Mouse (Mus musculus) intestine, embryonic 16.5 days (tissue): ENCODE data around the gene Car12. TPM values are rescaled to one million over a fixed set of nuclear protein-coding genes. Genes with fewer than 3 reads are reported as not detected.

Experiments
- ATAC-seq: fragments of 200-750 bp; cut with Nextera tagmentation; 2 replicates; pipeline ENCODE4 v1.8.0; 2017; ENCODE audit warnings: moderate TSS enrichment, moderate library complexity
- H3K27ac ChIP-seq: fragments of 300-500 bp; sonication (generic); 2 replicates; pipeline ENCODE4 v1.5.1; 2014; ENCODE audit warnings: mild to moderate bottlenecking, low read length
- H3K27me3 ChIP-seq: fragments of 300-500 bp; sonication (generic); replicated peaks from 2 replicates; pipeline ENCODE4 v1.6.1; 2014; ENCODE audit warnings: low read length, control low read depth, mixed read lengths; ENCODE audit not compliant: control insufficient read depth, insufficient read depth
- H3K36me3 ChIP-seq: fragments of 300-500 bp; sonication (generic); 2 replicates; pipeline ENCODE4 v1.6.1; 2014; ENCODE audit warnings: low read length, control low read depth; ENCODE audit not compliant: control insufficient read depth, insufficient read depth
- H3K4me1 ChIP-seq: fragments of 300-500 bp; sonication (generic); 2 replicates; pipeline ENCODE4 v1.6.1; 2014; ENCODE audit warnings: low read length, control low read depth, mixed read lengths; ENCODE audit not compliant: control insufficient read depth, insufficient read depth
- H3K4me2 ChIP-seq: fragments of 300-500 bp; sonication (generic); 2 replicates; pipeline ENCODE4 v1.6.1; 2014; ENCODE audit warnings: low read depth, low read length, control low read depth
- H3K4me3 ChIP-seq: fragments of 300-500 bp; sonication (generic); 2 replicates; pipeline ENCODE4 v1.5.1; 2014; ENCODE audit warnings: mild to moderate bottlenecking, low read length
- H3K9ac ChIP-seq: fragments of 300-500 bp; sonication (generic); 2 replicates; pipeline ENCODE4 v1.6.1; 2014; ENCODE audit warnings: low read depth, low read length
- H3K9me3 ChIP-seq: fragments of 300-500 bp; sonication (generic); 2 replicates; pipeline ENCODE4 v1.6.1; 2016; ENCODE audit warnings: low read length, control low read depth; ENCODE audit not compliant: control insufficient read depth
- WGBS: fragments of 180-500 bp; shearing (Covaris S2); extraction: QIAGEN DNeasy Blood & Tissue Kit; methylation state at CpG from one replicate; pipeline ENCODE4 v1.1.7; 2014; 5-methylcytosine and 5-hydroxymethylcytosine counted together
- polyA plus RNA-seq: library from polyadenylated mRNA; unstranded; fragments of >200 nt; fragmentation: Nextera tagmentation; extraction: Ambion mirVana; gene quantifications from 2 replicates; pipeline ENCODE4 v1.2.1, GENCODE M21; 2015

Gene Car12
- polyA plus RNA-seq, 1 experiment from 2014 or later = 5.4 TPM

DNA sequence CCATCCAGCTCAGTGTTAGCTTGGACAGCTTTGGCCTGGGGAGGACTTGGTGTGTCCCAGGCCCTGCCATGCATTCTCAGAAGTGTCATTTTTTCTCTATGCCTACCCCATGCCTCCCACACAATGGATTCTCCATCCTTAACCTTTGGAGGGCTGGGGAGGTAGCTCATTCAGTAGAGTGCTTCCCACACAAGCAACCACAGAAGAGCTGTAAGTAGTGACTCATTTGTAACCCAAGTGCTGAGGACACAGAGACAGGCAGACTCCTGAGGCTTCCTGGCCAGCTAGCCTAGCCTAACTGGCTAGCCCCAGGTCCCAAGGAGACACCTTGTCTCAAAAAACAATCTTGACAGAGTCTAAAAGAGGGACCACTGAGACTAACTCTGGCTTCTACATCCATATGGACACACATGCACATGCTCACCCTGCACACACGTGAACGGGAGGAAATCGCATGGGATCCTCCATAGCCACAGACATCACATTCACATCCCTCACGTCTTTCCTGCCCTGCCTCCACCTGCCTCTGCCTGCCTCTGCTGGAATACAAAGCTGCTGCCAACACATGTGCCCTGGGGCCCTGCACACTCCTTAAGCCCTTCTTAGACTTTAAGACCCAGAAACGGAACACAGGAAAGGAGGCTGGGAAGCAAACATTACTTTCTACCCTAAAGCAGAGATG lies 8.8 kb downstream of the Car12 start:
- 82% methylated on average over 5 of the region's 5 CpGs for WGBS
- no peaks in the 10 kb centered on the region for H3K36me3 ChIP-seq
- no peaks in the 10 kb centered on the region for H3K4me1 ChIP-seq
- no peaks in the 10 kb centered on the region for H3K9me3 ChIP-seq
- H3K9ac ChIP-seq = no peak overlapping the region
- 0 out of 2 replicates have a peak overlapping the region, but pooled peaks have one; percentile 8 for H3K27ac ChIP-seq
- ATAC-seq = no peak
- H3K4me2 ChIP-seq = no peak overlapping the region
- H3K27me3 ChIP-seq = no peaks in the 10 kb centered on the region
- H3K4me3 ChIP-seq = no peak overlapping the region

GRCm38 (mm10) chr9:66722869-66723272 lies 9.4 kb downstream of the Car12 start:
- Histone ChIP-seq H3K27me3 (no peaks in the 10 kb centered on the region), H3K9me3 (no peaks in the 10 kb centered on the region), H3K9ac (no peak overlapping the region), H3K4me1 (no peaks in the 10 kb centered on the region), H3K27ac (no peak overlapping the region; the same call in 1 of the 2 replicates), H3K4me2 (no peak overlapping the region), H3K4me3 (no peak overlapping the region), H3K36me3 (no peaks in the 10 kb centered on the region)
- 69% methylated on average over 5 of the region's 5 CpGs for WGBS
- ATAC-seq = no peak

DNA sequence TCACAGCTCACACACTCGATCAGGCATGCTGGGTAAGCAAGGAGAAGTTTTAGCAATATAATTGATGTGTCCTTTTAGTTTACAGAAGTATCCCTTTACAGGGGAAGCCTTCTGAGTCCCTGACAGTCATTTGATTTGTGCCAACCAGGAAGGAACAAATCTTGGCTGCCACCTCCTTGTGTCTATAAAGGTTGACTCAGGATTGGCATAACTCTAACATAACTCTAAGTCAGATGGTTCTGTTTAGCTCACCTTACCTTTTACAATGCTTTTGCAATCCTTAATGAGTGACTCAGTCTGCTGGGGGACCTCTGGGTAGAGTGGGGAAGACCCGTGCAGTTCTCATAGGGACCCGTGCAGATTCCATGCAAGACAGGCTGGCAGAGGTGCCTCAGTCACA lies 12.1 kb downstream of the Car12 start:
- H3K27ac ChIP-seq = no peak overlapping the region
- H3K4me2 ChIP-seq = no peak overlapping the region
- H3K9me3 ChIP-seq = no peaks in the 10 kb centered on the region
- no peak for ATAC-seq
- WGBS = 82% methylated on average over 3 of the region's 3 CpGs
- no peak overlapping the region for H3K9ac ChIP-seq
- H3K4me3 ChIP-seq = no peak overlapping the region
- H3K27me3 ChIP-seq = no peaks in the 10 kb centered on the region
- H3K36me3 ChIP-seq = no peaks in the 10 kb centered on the region
- no peaks in the 10 kb centered on the region for H3K4me1 ChIP-seq

DNA sequence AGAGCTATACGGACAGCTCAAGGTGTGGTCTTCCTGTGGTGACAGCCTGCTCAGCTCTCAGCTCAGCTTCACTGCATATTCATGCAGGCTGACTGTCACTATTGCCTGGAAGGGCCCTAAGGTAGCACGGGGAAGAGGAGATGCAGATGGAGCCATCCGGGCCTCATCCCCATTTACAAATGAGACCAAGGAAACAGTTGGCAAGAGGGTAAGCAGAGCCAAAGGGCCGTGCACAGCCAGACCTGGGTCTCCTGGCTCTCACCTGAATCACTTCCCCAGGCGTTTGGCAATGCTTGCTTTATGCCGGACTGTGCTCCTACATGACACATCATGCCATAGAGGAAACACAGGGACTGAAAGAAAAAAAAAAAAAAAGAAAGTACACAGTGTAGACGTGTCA lies 13.8 kb downstream of the Car12 start:
- Histone ChIP-seq H3K27me3 (no peaks in the 10 kb centered on the region), H3K9me3 (no peaks in the 10 kb centered on the region), H3K4me1 (no peaks in the 10 kb centered on the region), H3K4me2 (no peak overlapping the region), H3K9ac (no peak overlapping the region), H3K27ac (no peak overlapping the region), H3K4me3 (no peak overlapping the region), H3K36me3 (no peaks in the 10 kb centered on the region)
- no peak for ATAC-seq
- 67% methylated on average over 7 of the region's 7 CpGs for WGBS

- H3K9me3 ChIP-seq = no peaks in the 10 kb centered on the region
- no peak overlapping the region for H3K9ac ChIP-seq
- H3K4me3 ChIP-seq = no peak overlapping the region
- no peak overlapping the region for H3K4me2 ChIP-seq
- ATAC-seq = no peak
- whole genome bisulfite sequencing = 68% methylated on average over 3 of the region's 3 CpGs
- peaks cover 18% of the 10 kb centered on the region; the same call in 1 of the 2 replicates for H3K4me1 ChIP-seq
- H3K27me3 ChIP-seq = no peaks in the 10 kb centered on the region
- no peaks in the 10 kb centered on the region for H3K36me3 ChIP-seq
- no peak overlapping the region for H3K27ac ChIP-seq
Observed at GRCm38 (mm10) chr9:66730556-66730955, 17.1 kb downstream of the Car12 start.

GRCm38 (mm10) chr9:66731284-66731683 lies 17.8 kb downstream of the Car12 start:
- H3K27ac ChIP-seq = no peak overlapping the region
- H3K4me3 ChIP-seq = no peak overlapping the region
- no peaks in the 10 kb centered on the region for H3K9me3 ChIP-seq
- H3K27me3 ChIP-seq = no peaks in the 10 kb centered on the region
- WGBS = 76% methylated on average over 7 of the region's 7 CpGs
- H3K4me2 ChIP-seq = no peak overlapping the region
- no peak for ATAC-seq
- peaks cover 21% of the 10 kb centered on the region; the same call in 1 of the 2 replicates for H3K4me1 ChIP-seq
- H3K9ac ChIP-seq = no peak overlapping the region
- no peaks in the 10 kb centered on the region for H3K36me3 ChIP-seq

DNA sequence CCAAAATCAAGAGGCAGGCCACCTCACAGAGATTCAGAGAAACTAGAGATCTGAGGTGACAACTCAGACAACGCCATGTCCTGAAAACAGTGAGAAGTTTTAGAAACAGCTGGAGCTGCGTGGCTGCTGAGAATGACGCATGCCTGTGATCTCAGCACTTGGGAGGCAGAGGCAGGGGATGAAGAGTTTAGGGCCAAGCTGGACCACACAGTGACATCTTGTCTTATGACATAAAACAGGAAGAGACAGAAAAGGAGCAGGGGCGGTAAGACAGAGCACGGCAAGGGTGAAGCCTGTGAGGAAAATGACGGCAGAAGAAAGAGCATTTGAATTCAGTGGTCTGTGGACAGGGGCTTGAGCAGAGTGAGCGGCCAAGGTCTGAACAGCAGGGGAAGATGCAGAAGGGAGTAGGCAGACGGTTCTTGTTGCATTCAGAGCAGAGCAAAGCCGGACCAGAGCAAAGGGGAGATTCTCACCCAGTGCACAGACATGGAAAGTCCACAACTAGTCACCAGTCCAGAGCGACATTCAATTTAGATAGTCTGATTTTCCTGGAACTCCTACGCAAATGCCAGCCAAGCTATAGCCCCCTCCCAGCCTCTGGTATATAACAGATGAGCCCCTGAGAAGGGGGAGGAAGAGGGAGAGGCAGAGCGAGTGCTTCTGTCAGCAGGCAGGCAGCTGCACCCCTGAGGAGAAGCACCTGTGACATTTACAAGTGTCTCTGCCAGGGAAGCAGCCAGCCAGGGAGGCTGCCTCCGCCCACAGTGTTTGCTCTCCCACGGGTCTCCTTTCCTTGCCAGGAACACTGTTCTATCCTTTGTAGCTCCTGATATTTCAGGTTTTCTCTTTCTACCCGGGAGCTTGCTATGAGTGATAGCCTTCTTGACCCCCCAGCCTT lies 19.6 kb downstream of the Car12 start:
- WGBS = 28% methylated on average over 15 of the region's 15 CpGs
- peak overlapping the region; percentile 23; the same call in 1 of the 2 replicates for H3K9ac ChIP-seq
- no peak for ATAC-seq

GRCm38 (mm10) chr9:66734568-66734967 lies 21.1 kb downstream of the Car12 start:
- Histone ChIP-seq H3K9ac (no peak overlapping the region), H3K27ac (no peak overlapping the region), H3K27me3 (no peaks in the 10 kb centered on the region), H3K4me2 (no peak overlapping the region), H3K9me3 (no peaks in the 10 kb centered on the region), H3K4me3 (no peak overlapping the region), H3K4me1 (peaks cover 27% of the 10 kb centered on the region; the same call in 1 of the 2 replicates), H3K36me3 (no peaks in the 10 kb centered on the region)
- WGBS = 68% methylated on average over 6 of the region's 6 CpGs
- peak; percentile 37; the same call in 1 of the 2 replicates for ATAC-seq

More for the DNA sequence above, 19.6 kb downstream of the Car12 start:
- no peaks in the 10 kb centered on the region for H3K9me3 ChIP-seq
- H3K27me3 ChIP-seq = no peaks in the 10 kb centered on the region
- H3K4me2 ChIP-seq = no peak overlapping the region
- peaks cover 27% of the 10 kb centered on the region; the same call in 1 of the 2 replicates for H3K4me1 ChIP-seq
- H3K4me3 ChIP-seq = no peak overlapping the region
- no peak overlapping the region; the same call in 1 of the 2 replicates for H3K27ac ChIP-seq
- no peaks in the 10 kb centered on the region for H3K36me3 ChIP-seq

- ATAC-seq = no peak
- no peak overlapping the region for H3K4me2 ChIP-seq
- no peaks in the 10 kb centered on the region for H3K27me3 ChIP-seq
- H3K36me3 ChIP-seq = no peaks in the 10 kb centered on the region
- no peak overlapping the region for H3K27ac ChIP-seq
- WGBS = 84% methylated on average over 2 of the region's 2 CpGs
- no peak overlapping the region for H3K9ac ChIP-seq
- no peaks in the 10 kb centered on the region for H3K9me3 ChIP-seq
- no peak overlapping the region for H3K4me3 ChIP-seq
- peaks cover 27% of the 10 kb centered on the region; the same call in 1 of the 2 replicates for H3K4me1 ChIP-seq
Observed at GRCm38 (mm10) chr9:66735122-66735521, 21.6 kb downstream of the Car12 start.
